Mouse (Mus musculus) liver, adult 2 months (tissue): ENCODE results near the gene Timmdc1.

Experiments used
- CTCF ChIP-seq: fragments of 200-500 bp; IDR thresholded peaks from 2 replicates; pipeline ENCODE4 v1.5.1; 2011; ENCODE audit warnings: low read depth, low read length, control low read depth
- POLR2A ChIP-seq: fragments of 200-500 bp; IDR thresholded peaks from 2 replicates; pipeline ENCODE4 v1.6.1; 2011; ENCODE audit warnings: low read length, control low read depth; ENCODE audit not compliant: insufficient read depth; ENCODE audit errors: extremely low read depth

DNA sequence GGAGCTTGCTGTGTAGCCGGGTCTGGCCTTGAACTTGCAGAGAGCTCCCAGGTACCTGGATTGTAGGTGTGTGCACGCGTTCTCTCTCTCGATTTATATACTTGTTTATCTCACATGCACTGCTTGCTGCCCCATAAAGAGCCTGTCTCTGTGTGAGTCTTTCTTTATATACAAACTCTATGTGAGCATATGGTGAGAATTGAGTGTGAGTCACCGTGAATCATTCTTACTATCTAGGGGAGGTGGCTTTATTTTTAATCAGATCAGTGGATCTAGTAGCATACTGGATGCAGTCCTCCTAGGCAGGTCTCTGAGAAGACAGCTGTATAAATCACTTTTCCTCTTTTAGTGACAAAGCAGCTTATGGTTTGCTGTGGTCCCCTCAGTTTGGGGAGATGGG, 45.7 kb upstream of the Timmdc1 start:
- TF ChIP-seq CTCF (no peak), POLR2A (no peak)
